In the genomic region with DNA sequence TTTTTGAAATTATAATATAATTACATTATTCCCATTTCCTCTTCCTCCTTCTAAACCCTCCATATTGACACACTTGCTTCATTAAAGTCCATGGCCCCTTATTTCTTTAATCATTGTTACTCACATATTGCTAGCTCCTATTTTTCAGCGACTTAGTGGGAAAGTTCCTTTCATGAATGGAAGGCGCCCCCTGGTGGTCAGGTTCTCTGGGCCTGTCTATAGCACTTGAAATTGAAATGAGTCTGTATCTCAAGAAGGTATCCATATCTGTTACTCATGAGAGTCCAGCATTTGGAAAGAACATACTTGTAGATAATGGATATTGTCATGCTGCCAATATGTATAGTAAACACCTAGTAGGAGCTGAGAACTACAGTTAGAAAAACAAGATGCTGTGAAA, we compare ENCODE assay signal across 8 mouse cellular contexts.
DNase-seq lines count a peak whose midpoint lies in the region; ATAC-seq and TF ChIP-seq lines count a peak whose summit lies in the region.

No protein-coding gene starts in this region.

- no peak overlapping the region for H3K9ac ChIP-seq in liver, embryonic 14.5 days (replicated peaks)

- no peaks in the 10 kb centered on the region for H3K4me1 ChIP-seq in liver, embryonic 14.5 days (replicated peaks; ENCODE audit: control insufficient read depth in 2 of 2, insufficient read depth in 2 of 2, low read length in 1 of 2)

- 7% methylated on average over 2 of the region's 2 CpGs for WGBS in liver, embryonic 14.5 days (ENCODE audit: insufficient replicate concordance)

- H3K4me3 ChIP-seq in liver, embryonic 14.5 days (ENCODE audit: insufficient read depth in 1 of 2, low read depth in 2 of 2, low read length in 2 of 2), result no peak overlapping the region

- H3K27ac ChIP-seq in liver, embryonic 14.5 days, result no peak overlapping the region

- peak; percentile 17 for DNase-seq in ovary, postnatal 10 days (ENCODE audit: low spot score)
- DNase-seq in ovary, adult 18-20 months (ENCODE audit: low spot score), result no peak
- DNase-seq in c-Kit-positive CD71-positive TER-119-negative erythroid progenitor cells, embryonic 14.5 days (ENCODE audit: low read depth), result peak; percentile 40
- DNase-seq in frontal cortex, postnatal 25 days (ENCODE audit: low spot score in 2 of 2), result peak; percentile 34 to 41
- peak; percentile 73 for DNase-seq in kidney, adult 18-20 months
- peak; percentile 27 to 41 (median 28) for DNase-seq in liver, embryonic 14.5 days (ENCODE audit: low read depth in 3 of 3, low spot score in 3 of 3)
- peak; percentile 30 for DNase-seq in retina, adult 2 months (ENCODE audit: low read depth, low spot score)
- DNase-seq in urinary bladder, postnatal 14 days (ENCODE audit: low spot score), result peak; percentile 77

- no peak for ATAC-seq in liver, embryonic 14.5 days (ENCODE audit: insufficient read depth)

- no peak overlapping the region for H3K4me2 ChIP-seq in liver, embryonic 14.5 days (ENCODE audit: low read depth)

- no peaks in the 10 kb centered on the region for H3K9me3 ChIP-seq in liver, embryonic 14.5 days (ENCODE audit: control insufficient read depth, low read length)

- TF ChIP-seq EP300 in liver, embryonic 14.5 days (IDR thresholded peaks at IDR 0.05; ENCODE audit: low read depth), result no peak

- H3K27me3 ChIP-seq in liver, embryonic 14.5 days (ENCODE audit: control insufficient read depth, insufficient read depth, low read length), result no peaks in the 10 kb centered on the region

- TF ChIP-seq CTCF in liver, embryonic 14.5 days (IDR thresholded peaks at IDR 0.05; ENCODE audit: low read depth), result peak; percentile 66

- H3K36me3 ChIP-seq in liver, embryonic 14.5 days (replicated peaks; ENCODE audit: control insufficient read depth, insufficient read depth, low read depth), result no peaks in the 10 kb centered on the region
